In the genomic region with DNA sequence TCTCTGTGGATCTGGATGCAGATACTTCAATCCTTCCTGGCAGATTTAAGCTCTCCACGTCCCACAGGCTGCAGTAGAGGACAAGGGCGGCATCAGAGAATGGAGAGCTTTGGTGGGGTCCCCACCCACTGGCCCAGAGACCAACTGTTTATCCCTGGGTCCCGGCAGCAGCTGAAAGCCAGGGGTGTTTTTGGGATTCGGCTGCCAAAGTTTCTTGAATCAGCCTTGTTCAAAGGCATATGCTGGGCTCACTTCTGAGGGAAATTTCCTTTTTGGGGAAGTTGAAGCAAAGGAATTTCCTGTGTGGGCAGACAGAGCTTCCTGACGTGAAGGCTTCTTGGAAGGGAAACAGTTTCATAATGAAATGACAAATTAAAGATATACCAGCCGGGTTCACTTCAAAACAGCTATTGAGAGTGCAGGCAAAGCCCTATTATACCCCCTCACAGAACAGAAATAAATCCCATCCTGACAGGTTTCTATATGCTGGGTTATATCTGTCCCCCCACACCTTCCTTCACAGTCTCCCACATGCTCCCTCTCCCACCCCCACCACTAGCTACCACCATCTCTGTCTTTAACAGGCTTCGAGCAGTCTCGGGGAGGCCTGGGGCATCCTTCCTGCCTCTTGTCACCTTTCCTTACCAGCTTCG, we compare ENCODE assay signal across 9 mouse cellular contexts.
DNase-seq lines count a peak whose midpoint lies in the region; ATAC-seq and TF ChIP-seq lines count a peak whose summit lies in the region.
"Had no signal": no experiment of that assay in that cellular context is flagged by ENCODE, and none has a peak within 500 bp of the region (broad histone marks: within the 10 kb centered on the region; RNA-seq: fewer than 3 reads in every experiment).

No protein-coding gene starts in this region.

- TF ChIP-seq POLR2A in kidney, adult 2 months (IDR thresholded peaks at IDR 0.05; ENCODE audit: low read depth, low read length) = no peak

- no peak overlapping the region for H3K4me2 ChIP-seq in limb, embryonic 15.5 days
- H3K4me2 ChIP-seq in stomach, embryonic 15.5 days = peak overlapping the region; percentile 30; the same call in 1 of the 2 replicates
- H3K4me2 ChIP-seq: liver, embryonic 13.5 days had no signal

- H3K9ac ChIP-seq in limb, embryonic 15.5 days = no peak overlapping the region
- H3K9ac ChIP-seq in stomach, embryonic 15.5 days = no peak overlapping the region
- H3K9ac ChIP-seq: liver, embryonic 13.5 days had no signal

- peak overlapping the region; percentile 97 for H3K27ac ChIP-seq in kidney, adult 2 months (ENCODE audit: insufficient read depth, low read depth, low read length)
- H3K27ac ChIP-seq in limb, embryonic 15.5 days = peak overlapping the region; percentile 69
- peak overlapping the region; percentile 77 for H3K27ac ChIP-seq in stomach, embryonic 15.5 days
- H3K27ac ChIP-seq: liver, embryonic 13.5 days had no signal

- H3K36me3 ChIP-seq in kidney, adult 2 months (ENCODE audit: control insufficient read depth, insufficient read depth, low read length) = no peaks in the 10 kb centered on the region; the same call in 1 of the 2 replicates
- H3K36me3 ChIP-seq in limb, embryonic 15.5 days = no peaks in the 10 kb centered on the region
- no peaks in the 10 kb centered on the region for H3K36me3 ChIP-seq in stomach, embryonic 15.5 days
- H3K36me3 ChIP-seq: liver, embryonic 13.5 days had no signal

- peaks cover 25% of the 10 kb centered on the region for H3K4me1 ChIP-seq in kidney, adult 2 months (ENCODE audit: control insufficient read depth, insufficient read depth, low read length)
- H3K4me1 ChIP-seq in limb, embryonic 15.5 days = peaks cover 44% of the 10 kb centered on the region
- H3K4me1 ChIP-seq in stomach, embryonic 15.5 days = peaks cover 24% of the 10 kb centered on the region; the same call in 1 of the 2 replicates

- peak; percentile 71 for DNase-seq in right cerebral cortex, adult 18-20 months
- DNase-seq in right cerebral cortex, postnatal 14 days = no peak
- peak; percentile 87 for DNase-seq in kidney, adult 2 months
- DNase-seq in thymus, postnatal 36 days = no peak
- DNase-seq: liver, embryonic 13.5 days had no signal

- peak overlapping the region; percentile 41 for H3K4me3 ChIP-seq in kidney, adult 2 months (ENCODE audit: insufficient read depth, low read depth, low read length)
- no peak overlapping the region for H3K4me3 ChIP-seq in limb, embryonic 15.5 days
- H3K4me3 ChIP-seq in stomach, embryonic 15.5 days (replicated peaks) = no peak overlapping the region
- H3K4me3 ChIP-seq: liver, embryonic 13.5 days had no signal

- H3K9me3 ChIP-seq in limb, embryonic 15.5 days = no peaks in the 10 kb centered on the region
- H3K9me3 ChIP-seq in stomach, embryonic 15.5 days = no peaks in the 10 kb centered on the region
- H3K9me3 ChIP-seq: liver, embryonic 13.5 days had no signal

- H3K27me3 ChIP-seq in kidney, adult 2 months (replicated peaks; ENCODE audit: control insufficient read depth, insufficient read depth, low read length) = no peaks in the 10 kb centered on the region
- H3K27me3 ChIP-seq in limb, embryonic 15.5 days = no peaks in the 10 kb centered on the region
- H3K27me3 ChIP-seq in stomach, embryonic 15.5 days (replicated peaks) = no peaks in the 10 kb centered on the region
- H3K27me3 ChIP-seq: liver, embryonic 13.5 days had no signal

- TF ChIP-seq CTCF in kidney, adult 2 months (conservative IDR thresholded peaks at IDR 0.05; ENCODE audit: insufficient read depth, insufficient read length, low read depth, low read length) = no peak

- WGBS in kidney, adult 2 months = 56% methylated on average over 9 of the region's 9 CpGs
- WGBS in limb, embryonic 15.5 days = 44% methylated on average over 9 of the region's 9 CpGs
- WGBS in stomach, embryonic 15.5 days = 43% methylated on average over 9 of the region's 9 CpGs

- ATAC-seq in granulocyte monocyte progenitor cell, adult 5-6 weeks (replicated peaks; ENCODE audit: poor library complexity, severe bottlenecking) = peak; percentile 49
- ATAC-seq in limb, embryonic 15.5 days (ENCODE audit: insufficient number of reproducible peaks, low FRiP score, low TSS enrichment, low read depth) = no peak
- peak; percentile 19; the same call in 1 of the 2 replicates for ATAC-seq in stomach, embryonic 15.5 days (ENCODE audit: insufficient read depth, low FRiP score, low read depth)
- ATAC-seq in CD4-positive, CD25-positive, alpha-beta regulatory T cell, adult 4 months = no peak

Comparison
In these comparisons a context has a peak if more than half of its experiments do, and no peak if none do; other contexts are left out.
1. DNase-seq: peak in right cerebral cortex, adult 18-20 months (single experiment) and kidney, adult 2 months (single experiment); none in right cerebral cortex, postnatal 14 days (single experiment) and thymus, postnatal 36 days (0 of 2).
2. ATAC-seq: peak in granulocyte monocyte progenitor cell, adult 5-6 weeks (single experiment) and stomach, embryonic 15.5 days (single experiment); none in limb, embryonic 15.5 days (single experiment) and CD4-positive, CD25-positive, alpha-beta regulatory T cell, adult 4 months (single experiment).
3. Peak in every context shown above with its lines, with median percentiles within 50 percentile points of each other: H3K27ac ChIP-seq.